Mouse (Mus musculus): ENCODE data around the gene Ccdc157.

Gene Ccdc157

GRCm38 (mm10) chr11:4099447-4099846 is 60.6 kb downstream of the Ccdc157 start:
- DNase-seq (ENCODE audit: low spot score): no peak

GRCm38 (mm10) chr11:4098816-4099215 is 61.3 kb downstream of the Ccdc157 start:
- no peak for DNase-seq (ENCODE audit: low spot score)

- no peak for DNase-seq (ENCODE audit: low spot score)
Measured at GRCm38 (mm10) chr11:4098120-4098519, 62.0 kb downstream of the Ccdc157 start.

- DNase-seq (ENCODE audit: low spot score): no peak
Measured at GRCm38 (mm10) chr11:4097091-4097621, 62.9 kb downstream of the Ccdc157 start.

- peak; percentile 99 for DNase-seq (ENCODE audit: low spot score)
Measured at GRCm38 (mm10) chr11:4096054-4096984, 63.8 kb downstream of the Ccdc157 start.

GRCm38 (mm10) chr11:4095171-4096053 is 64.7 kb downstream of the Ccdc157 start, which contains the start of gene Mtfp1:
Gene Mtfp1, minus strand, starts transcription at chr11:4095445.
- peak; percentile 33 for DNase-seq (ENCODE audit: low spot score)

- peak; percentile 46 for DNase-seq (ENCODE audit: low spot score)
Measured at GRCm38 (mm10) chr11:4094378-4095170, 65.5 kb downstream of the Ccdc157 start.

- no peak for DNase-seq (ENCODE audit: low spot score)
Measured at GRCm38 (mm10) chr11:4093459-4094377, 66.4 kb downstream of the Ccdc157 start.
